Mouse (Mus musculus) cerebellum, postnatal 36 days (tissue): ENCODE data around the gene Tbca.

Source experiments
- DNase-seq, 2 experiments: peaks; one replicate each; pipeline ENCODE4 v3.0.0; 2021 to 2022; ENCODE audit warnings: mixed read lengths in 2 of 2

Tbca gene

DNA sequence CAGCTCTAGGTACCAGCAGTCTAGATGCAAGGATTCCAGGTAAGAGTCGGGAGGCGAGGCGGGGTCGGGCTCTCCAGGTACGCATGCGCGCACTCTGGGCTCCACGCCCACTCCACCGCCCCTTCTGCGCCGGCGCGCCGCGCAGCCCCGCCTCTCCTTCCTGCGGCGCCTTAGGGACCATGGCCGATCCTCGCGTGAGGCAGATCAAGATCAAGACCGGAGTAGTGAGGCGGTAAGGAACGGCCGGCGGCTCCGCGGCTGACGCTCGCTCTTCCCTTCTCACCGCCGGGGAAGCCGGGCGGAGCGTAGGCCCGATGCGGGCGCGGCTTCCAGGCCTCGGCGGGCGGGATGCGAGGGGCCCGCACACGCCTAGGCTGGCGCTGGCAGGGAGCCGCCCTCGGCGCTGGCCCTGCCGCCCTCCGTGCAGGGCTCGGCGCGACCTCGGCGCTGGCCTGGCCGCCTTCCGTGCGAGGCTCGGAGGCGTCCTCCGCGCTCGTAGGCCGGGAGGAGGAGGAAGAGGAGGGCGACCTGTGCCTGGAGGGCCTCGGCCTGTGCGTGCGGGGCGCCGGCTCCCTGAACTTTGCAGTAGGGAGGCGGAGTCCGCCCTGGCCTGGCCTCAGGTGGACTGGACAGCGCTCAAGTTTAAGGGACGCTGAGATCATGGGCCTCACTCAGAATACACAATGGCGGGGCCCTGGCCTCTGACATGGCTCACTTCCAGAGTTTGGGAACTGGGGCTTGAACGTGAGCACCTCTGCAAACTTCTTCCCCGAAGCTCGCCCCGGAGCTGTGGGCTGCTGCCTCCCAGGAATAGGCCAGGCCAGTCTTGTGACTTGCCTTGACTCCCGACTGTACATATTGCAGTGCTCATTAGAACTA lies at the start of gene Tbca:
Tbca (plus strand) TSS at position 140 of the 879 bp plus-strand sequence.
- DNase-seq: peak; percentile 89 to 90

DNA sequence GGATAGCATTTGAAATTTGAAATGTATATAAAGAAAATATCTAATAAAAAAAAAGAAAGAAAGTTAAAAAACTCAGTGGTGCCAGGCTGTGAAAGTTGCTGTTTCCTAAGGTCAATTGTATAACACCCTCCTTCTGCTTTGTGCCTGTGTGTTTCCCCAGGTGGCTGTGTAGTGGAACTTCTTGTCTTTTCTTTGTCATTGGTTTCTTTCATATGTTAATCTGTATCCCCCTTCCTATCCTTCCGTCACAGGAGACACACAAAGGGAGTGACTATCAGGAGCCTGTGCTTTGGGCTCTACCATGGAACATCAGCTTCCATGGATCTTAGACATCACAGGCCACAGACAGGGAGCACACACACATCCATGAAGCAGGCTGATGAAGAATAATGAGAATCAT lies 43.5 kb upstream of the Tbca start:
- no peak for DNase-seq

DNA sequence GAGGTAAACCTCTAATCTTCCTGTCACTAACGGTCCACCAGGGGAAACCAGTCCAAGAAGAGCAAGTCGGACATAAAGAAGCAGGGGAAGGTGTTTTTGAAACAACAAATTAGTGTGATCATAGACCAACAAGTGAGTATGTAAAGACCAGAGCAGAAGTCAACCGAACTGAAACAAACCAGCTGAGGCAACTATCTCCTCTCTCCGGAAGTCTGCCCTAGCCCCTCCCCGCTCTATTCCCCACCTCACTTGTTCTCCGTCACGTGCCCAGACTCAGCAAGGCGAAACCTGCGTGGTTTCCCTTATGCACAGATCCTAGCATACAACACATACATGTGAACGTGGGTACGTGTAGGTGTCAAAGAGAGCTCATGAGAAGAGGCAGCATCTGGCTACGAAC lies 22.9 kb upstream of the Tbca start:
- no peak for DNase-seq

DNA sequence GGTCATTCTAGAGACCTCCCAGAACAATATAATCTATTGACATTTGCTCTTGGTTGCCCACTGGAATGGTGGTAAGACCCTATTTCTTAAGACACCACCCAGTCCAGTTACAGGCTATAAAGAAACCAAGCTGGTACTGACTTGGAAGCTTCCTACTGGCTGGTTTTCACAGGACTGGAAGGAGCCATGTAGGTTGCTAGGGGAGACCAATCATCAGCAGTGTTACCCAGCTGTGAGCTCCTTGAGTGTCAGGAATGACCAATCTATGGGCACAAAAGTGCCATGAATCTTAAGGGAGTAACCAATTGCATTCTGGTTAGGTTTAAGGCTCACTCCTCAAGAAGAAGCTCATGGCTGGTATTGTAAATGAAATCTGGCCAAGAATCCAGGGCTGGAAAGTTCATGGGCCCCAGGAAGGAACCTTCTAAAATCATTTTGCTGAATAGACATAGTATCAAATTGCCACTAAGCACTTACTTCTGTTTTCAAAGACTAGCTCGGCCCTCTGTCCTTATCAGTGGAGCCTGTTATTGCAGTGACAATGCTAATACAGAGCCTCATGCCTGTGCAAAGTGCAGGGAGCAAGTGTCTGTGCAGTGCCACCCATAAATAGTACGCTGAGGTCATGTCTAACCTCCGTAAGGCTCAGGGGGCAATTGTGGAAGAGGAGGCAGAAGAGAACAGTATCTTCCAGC lies 20.1 kb upstream of the Tbca start:
- DNase-seq: no peak

DNA sequence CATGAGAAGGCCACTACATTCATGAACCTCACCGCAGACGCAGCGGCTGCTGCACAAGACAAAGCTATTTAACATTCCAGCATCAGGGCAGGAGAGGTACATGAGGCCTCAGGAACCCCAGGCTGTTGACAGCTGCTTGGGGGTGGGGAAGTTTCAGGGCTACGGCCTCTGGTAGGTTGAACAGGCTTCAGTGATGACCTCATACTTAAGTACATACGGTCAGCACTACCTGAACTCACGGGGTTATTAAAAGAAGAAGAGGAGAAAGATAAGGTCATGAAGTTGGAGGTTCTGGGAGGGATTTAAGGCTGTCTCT lies 19.6 kb upstream of the Tbca start:
- DNase-seq: no peak

DNA sequence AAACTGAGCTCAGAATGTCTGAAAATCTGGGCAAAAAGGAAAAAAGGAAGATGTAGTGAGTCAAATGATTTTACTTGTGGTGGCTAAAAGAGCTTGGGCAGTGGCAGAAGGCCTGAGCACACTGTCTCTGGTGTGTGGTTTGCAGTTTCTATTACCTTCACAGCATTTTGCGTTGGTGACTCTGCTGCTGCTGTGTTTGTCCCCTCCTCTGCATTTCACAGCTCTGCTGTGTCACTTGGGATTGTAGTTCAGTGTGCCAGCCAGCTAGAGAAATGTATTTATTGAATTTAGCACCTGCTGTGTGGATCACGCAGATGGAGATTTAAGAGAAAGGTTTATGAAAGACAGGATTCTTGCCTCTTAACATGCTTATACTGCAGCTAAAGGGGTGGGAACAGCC lies 1.8 kb upstream of the Tbca start:
- no peak for DNase-seq

DNA sequence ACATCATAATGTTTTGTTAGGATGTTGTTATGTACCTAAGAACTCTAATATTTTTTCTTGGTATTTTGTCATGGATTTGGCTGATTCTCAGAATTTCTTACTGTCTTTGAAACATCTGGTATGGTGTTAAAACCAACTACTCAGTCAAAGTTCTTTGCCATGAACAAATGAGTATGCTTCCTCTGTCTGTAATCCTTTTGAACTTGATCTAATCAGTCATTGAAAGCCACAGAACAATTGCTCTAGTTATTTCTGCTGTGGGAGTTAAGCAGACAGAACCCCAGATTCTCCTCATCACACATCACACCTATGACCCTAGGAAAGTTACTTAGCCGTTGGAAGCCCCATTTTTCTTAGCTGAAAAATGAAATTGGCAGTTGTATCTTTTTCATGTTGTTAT lies 6.0 kb downstream of the Tbca start:
- no peak for DNase-seq

DNA sequence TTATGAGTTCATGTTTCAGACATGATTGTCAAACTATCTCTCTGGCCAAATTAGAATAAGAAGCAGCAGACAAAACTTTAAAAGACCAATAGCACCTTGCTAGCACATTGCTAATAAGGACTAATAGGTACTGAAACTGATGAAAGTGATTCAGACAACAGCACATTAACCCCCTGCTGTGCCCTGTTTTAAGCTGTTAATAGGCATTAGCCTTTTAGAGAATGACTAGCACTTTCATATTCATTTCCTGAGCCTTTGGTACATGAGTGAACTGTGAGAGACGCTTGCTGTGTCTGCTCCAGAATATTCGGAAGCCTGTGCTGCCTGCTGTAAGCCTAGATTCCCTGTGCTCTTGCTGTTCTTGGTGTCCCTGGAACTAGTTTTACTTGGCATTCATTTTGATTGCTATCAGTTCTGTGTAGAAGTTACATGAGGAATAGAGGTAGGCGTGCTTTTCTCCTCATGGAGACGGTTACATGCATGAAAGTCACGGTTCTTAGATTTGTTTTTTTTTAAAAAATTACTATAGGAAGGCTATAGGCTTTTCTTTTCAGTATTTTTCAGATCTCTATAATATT lies 14.9 kb downstream of the Tbca start:
- no peak for DNase-seq

DNA sequence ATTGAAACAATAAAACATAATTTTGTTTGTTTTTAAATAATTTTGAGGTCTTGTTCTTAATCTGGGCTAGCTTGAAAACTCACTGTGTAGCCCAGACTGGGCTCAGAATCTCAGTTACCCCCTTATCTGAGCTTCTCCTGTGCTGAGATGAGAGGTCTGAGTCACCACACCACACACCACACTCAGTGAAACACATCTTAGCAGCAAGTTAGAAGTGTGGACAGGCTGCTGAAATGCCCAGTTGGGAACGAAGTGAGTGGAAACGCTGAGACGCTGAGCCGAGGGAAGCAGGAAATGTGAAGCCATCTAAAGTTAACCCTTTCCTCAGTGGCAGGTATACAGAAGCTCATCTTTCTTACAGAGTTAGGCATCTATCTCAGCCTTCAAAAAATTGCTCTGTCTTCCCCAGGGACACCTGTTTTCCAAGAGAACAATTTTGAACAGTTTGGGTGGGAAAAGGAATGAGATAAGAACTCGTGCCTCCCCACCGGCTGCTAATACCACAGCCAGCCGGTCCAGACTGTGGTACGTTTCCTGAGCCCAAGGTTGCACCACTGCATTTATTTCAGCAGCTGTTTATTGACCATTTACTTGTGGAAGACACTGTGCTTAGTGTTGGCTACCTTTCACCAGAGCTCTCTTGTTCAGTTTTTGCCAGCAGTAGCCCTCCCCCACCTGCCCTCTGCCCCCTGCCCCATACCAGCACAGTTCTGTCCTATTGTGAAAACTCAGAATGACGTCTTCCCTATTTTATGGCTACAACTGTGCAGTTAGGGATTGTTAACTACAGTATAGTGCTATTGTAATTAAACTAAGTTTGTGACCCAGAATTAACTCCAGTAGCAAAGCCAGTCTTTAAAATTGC lies 17.8 kb downstream of the Tbca start:
- DNase-seq: no peak

DNA sequence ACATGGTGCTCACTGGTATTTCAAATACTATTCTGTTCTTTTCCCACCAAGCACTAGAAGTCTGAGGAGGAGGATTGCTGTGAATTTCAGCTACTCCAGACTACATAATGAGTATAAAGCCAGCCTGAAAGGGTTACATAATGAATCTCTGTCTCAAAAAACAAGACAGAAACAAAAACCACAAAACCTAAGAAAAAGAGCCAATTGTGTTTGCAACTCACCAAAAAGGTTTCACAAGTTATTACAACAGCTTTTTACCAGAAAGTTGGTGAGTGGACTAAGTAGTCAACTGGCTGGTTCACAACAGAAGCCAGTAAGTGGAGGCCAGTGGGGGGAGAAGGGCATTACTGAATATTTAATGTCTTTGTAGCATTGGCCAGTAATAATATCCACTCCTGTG lies 19.9 kb downstream of the Tbca start:
- DNase-seq: no peak

DNA sequence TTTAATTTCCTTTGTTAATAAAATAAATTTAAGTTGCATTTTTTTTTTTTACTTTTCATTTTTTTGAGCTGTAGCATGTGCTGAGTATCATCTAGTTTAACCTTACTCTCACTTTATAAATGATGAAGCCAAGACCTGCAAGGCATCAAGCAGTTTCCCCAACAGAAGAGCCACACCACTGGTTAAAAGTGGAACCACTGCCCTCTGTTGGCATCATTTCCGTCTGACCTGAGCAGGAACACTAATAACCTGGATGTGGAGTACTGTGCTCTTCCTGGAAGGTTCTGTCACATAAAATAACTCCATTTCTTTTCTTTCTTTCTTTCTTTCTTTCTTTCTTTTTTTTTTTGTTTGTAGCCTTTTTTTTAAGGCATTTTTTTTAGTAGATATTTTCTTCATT lies 21.0 kb downstream of the Tbca start:
- DNase-seq: no peak

DNA sequence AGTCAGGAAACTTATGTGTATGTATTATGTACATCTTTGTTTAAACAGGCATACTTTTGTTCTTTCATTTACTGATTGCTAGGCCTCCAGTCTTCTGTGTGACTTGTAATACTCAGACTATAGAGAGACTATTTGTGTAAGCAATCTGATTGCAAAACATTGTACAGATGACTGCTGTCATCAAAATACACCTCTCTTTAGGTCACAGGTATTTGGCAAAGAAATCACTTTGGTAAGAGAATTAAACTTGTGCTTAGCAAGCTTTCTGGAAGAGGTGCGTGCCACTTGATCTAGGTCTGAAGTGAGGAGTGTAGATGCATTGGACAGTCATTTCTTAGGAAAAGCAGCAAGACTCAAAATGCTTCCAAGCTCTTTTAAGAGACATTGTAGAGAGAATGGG lies 22.7 kb downstream of the Tbca start:
- no peak for DNase-seq

DNA sequence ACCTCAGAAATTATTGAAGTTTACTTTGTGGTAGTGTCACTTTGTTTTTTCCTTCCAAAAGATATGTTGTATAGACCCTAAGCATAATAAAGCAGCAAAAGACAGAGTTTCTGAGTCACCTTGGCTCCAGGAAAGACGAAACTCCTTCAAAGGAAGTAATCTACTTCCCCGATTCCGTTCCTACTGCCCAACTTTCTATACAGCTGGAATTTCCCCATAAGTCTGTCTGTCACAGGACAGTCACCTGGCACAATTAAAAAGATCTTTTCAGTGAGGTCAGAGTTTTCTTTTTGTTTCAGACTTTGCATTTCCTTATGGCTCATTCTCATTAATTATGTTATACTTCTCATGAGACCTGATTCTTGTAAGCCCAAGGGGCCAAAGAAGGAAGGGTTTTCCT lies 25.1 kb downstream of the Tbca start:
- DNase-seq: no peak

DNA sequence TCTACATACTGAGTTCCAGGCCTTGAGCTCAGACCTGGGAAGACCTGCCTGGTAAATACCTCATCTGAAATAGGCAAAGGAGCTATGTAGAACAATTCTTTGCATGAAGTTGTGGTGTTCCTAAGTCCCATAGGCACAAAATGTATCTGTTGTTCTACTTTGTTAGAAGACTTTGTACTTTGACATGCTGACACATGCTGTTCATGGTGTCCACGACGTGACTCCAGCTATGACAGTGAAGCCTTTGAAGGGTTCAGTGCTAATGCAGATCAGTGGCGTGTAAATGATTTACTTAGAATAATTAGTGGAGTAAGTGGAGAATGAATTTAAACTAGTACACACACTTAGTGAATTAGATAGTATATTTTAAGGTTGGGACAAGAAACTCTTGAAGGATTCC lies 31.8 kb downstream of the Tbca start:
- no peak for DNase-seq

DNA sequence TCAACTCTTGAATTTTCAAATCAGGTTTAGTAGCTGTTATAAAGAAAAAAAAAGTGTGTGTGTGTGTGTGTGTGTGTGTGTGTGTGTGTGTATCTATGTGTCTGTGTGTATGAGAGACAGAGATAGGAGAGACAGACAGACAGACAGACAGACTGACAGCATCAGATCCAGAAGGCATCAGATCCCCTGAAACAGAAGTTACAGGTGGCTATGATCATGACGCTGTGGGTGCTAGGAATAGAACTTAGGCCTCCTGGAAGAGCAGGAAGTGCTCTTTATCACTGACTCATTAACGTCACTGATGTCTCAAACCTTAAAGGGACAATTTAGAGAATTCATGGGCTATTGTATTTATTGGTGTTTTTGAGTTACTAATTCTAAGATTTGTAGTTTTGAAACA lies 32.2 kb downstream of the Tbca start:
- no peak for DNase-seq

DNA sequence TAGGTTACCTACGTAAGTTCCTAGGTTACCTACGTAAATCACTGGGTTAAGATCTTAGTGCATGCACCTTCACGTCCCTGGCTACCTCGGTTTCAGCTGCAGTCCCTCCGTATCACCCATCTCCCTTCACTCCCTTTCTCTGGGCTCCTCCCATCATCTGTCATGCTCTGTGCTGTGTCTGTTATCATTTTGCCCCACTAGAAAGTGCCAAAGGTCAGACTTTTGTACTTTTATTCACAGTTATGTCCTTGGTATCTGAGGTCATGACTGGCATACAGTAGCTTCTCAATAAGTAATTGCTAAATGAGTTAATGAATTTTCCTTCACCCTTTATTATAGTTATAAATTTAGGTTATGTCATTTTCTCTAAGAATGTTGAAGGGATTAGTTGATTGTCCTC lies 37.7 kb downstream of the Tbca start:
- DNase-seq: no peak

DNA sequence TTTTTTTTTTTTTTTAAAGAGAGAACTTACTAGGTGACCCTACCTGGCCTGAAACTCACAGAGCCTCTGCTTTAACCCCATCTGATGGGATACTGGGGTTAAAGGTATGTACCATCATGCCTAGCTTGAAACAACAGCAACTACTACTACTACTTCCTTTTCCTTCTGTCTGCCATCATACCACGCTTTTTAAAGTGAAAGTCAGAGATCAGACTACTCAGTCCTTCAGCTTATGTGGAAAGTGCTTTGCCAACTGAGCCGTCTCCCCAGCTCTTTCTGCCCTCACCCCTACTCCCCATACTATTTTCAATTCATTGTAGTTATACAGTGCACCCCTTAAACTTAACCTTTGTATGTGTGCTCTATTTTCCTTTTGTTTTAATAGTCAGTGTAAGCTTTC lies 38.3 kb downstream of the Tbca start:
- no peak for DNase-seq

DNA sequence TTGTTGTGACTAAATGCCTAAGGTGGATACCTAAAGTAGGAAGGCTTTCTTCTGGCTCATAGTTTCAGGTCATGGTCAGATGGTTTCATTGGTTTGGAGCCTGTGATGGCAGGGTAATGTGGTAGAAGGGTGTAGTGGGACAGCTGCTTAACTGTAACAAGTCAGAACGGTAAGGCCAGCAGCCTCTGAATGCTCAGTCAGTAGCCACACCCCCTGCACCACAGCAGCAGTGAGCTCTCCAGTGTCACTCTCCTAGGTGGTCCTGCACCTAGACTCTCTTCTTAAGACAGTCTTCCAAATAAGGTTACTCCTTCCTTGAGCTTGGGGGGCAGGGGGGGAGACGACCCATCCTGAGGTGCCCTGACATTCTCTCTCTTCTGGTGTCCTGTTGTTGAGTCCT lies 39.1 kb downstream of the Tbca start:
- no peak for DNase-seq

DNA sequence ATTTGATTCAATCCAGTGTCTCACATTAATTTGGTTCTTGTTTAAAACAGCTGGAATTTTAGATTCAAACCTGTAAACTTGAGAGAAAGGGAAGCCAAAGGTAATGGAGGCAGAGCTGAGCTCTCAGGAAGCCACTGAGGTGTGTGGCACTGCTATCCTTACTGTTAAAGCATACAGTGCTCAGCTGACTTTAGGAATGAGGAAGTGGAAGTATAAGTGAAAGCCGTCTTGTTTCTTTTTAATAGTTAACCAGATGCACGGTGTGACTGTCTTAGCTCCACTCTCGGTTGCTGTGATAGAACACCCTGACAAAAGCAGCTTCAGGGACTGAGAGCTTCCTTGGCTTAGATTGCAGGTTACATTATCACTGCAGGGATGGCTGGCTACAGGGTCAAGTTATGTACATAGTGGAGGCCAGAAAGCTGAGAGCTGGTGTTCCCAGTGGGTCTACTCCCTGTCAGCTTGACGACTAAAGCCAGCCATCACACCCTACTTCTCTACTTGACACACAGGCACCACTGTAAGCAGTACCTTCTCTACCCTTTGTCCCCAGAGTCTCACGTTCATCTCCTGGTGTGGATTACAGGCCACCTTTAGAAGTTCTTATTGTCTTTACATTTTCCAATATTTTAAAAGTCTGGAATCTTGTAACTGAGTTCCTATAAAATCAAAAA lies 49.5 kb downstream of the Tbca start:
- DNase-seq: no peak

DNA sequence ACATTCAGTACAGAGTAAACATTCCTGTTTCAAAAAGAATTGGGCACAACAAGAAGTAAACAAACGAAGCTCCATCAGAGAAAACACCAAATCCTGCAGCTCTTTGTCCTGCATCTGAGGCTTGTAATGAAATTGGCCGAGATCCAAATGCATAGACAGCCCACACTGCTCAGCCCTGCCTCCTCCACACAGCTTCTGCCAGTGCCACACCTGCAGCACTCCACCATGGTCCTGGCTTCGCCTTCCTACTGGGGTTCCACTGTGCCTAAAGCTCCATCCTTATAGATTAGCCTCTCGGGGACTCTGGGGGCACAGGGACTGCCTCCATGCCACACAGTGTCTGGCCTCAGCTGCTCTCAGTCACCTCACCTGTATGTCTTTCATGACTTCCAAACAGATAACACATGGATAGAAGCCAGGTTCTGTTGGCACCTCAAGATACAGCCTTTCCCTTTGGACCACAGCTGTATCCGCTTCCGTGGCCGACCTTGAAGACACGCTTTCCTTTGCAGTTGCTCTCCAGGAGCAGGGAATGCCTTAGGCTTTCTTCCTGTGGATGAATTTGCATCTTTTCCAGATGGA lies 50.1 kb downstream of the Tbca start:
- DNase-seq: no peak

DNA sequence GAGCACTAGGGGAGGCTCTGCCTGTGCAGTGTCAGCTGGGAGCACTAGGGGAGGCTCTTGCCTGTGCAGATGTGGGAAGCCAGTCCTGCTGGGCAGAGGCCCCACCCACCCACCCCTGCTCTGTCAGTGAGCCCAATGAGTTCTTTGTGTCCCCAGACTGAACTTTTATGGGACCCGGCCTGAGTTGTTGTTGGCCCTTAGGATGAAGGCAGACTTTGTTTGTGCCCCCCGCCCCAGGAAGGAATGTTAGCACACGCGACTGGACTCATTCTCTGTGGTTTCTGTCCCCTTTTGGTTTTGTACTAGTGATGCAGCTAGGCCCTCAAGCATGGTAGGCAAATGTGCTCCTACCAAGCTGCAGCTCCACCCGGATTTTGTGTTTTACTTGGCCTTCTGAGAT lies 54.5 kb downstream of the Tbca start:
- no peak for DNase-seq

DNA sequence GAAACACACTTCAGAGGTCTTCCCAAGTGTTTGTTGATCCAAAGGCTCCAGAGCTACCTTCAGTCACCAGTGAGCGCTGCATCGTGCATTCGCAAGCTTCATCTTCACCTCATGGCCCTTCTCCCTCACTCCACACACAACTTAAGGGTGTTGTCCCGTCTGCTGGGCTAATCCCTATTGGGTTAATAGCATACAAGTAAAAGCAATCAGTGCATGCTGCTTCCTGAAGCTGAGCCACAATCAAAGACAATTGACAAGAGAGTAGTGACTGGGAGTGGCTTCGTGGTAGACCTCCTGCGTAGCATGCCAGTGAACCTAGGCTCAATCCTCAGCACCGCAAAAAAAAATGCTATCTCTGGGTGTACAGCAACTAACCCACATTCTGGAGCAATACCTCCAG lies 59.2 kb downstream of the Tbca start:
- no peak for DNase-seq
